Mouse (Mus musculus): ENCODE data around the gene Obox8. TPM values are rescaled to one million over a fixed set of nuclear protein-coding genes. Genes with fewer than 3 reads are reported as not detected.

Obox8 gene
- total RNA-seq (2015) (not detected in 2 replicates), total RNA-seq (2017) (not detected in 2 replicates)

DNA sequence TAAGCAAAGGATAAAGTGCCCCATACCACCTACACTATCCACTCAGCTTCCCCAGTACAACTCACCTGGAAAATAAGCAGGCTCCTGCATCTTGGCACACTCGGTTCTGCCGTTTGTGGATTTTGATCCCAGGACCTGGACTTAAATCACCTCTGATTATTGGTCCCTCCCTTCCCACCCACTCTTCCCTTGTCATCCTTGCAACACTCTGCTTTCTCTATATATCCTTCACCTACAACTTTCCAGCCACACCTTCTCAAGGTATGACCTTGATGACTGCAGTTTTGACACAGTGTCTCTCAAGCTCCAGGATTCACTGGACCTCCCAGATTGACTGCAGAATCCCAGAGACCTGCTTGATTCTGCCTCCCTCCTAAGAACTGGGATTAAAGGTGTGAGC, at the start of gene Obox8:
TSS of gene Obox8 (minus strand) at position 101 of the 400 bp plus-strand sequence.
- ATAC-seq (ENCODE audit: poor library complexity, severe bottlenecking): no peak

DNA sequence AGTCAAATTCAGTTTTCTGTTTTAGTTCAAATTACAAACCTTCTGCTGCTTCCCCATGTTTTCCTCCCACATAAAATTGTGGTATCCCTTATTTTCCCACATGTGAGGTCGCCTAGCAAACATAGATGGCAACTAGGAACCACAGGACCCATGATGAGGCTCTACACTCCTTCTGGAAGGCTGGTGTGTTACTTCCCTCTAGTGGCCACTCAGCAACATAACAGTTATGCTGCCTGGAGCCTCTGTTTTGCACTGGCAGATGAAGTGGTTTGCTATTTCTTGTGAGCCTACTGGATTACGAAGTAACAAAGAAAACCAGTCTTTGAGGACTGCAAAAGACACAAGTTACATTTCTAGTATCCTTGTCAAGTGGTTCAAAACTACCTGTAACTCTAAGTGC, 16.1 kb downstream of the Obox8 start:
- no peak for ATAC-seq (ENCODE audit: poor library complexity, severe bottlenecking)

DNA sequence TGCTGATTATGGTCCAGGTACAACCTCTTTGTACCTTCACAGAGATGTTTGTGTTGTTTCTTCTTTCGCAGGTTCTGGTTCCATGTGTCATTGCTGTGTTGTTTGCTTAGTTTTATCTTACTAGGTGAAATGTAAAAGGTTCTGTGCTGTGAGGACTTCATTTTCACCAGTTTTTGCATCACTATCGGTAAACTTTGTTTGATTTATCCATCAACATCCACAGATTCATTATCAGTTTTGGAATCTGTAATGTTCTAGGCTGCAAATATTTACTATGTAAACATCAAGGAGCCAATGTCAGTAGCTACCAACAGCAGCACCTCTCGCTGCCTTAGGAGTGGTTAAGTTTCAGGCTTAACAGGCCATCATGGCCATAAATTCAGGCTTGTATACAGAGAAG, 24.7 kb downstream of the Obox8 start:
- ATAC-seq (ENCODE audit: poor library complexity, severe bottlenecking): no peak

DNA sequence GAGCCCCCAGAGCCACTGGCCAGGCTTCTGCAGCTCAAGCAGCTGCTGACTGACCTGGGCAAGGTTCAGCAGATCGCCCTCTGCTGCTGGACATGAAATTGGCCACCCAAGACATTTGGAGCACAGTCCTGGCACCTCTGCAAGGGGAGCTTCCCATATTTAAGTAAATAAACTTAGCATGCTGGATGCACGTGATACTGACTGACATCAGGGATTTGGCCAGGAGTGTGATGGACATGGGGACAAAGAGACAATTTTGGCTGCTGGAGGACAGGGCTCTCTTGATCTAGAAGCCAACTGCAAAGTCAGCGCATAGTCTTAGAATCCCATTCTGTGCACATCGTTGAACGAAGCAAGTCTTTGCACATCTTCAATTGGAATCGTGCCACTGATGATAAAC, 25.8 kb downstream of the Obox8 start:
- ATAC-seq (ENCODE audit: poor library complexity, severe bottlenecking): no peak

Other genes starting within 250 kb of the Obox8 start
- not detected in 2 replicates for gene Sult2a3, start 210.5 kb downstream of the Obox8 start, total RNA-seq (2015)
- not detected in 2 replicates for gene Sult2a3, start 210.5 kb downstream of the Obox8 start, total RNA-seq (2017)
- gene Sult2a6, start 78.7 kb downstream of the Obox8 start, total RNA-seq (2015): not detected in 2 replicates
- gene Sult2a6, start 78.7 kb downstream of the Obox8 start, total RNA-seq (2017): not detected in 2 replicates
- gene Sult2a8, start 113.2 kb upstream of the Obox8 start, total RNA-seq (2015): not detected in 2 replicates
- gene Sult2a8, start 113.2 kb upstream of the Obox8 start, total RNA-seq (2017): not detected in 2 replicates
- not detected in 2 replicates for gene Sult2a7, start 160.7 kb upstream of the Obox8 start, total RNA-seq (2015)
- not detected in 2 replicates for gene Sult2a7, start 160.7 kb upstream of the Obox8 start, total RNA-seq (2017)
- gene Vmn1r90, start 229.9 kb upstream of the Obox8 start, total RNA-seq (2015): not detected in 2 replicates
- gene Vmn1r90, start 229.9 kb upstream of the Obox8 start, total RNA-seq (2017): not detected in 2 replicates

Measured in megakaryocyte, adult 5-6 weeks (primary cell).